Mouse (Mus musculus) heart, postnatal 0 days (tissue): Measurements from ENCODE around the gene Olfr1274-ps. TPM values are rescaled to one million over a fixed set of nuclear protein-coding genes. Genes with fewer than 3 reads are reported as not detected.
"Not testable (repeated sequence)": the region's sequence is repeated elsewhere in the genome, so short reads cannot be mapped to it uniquely, and the experiment has no call there.

ENCODE experiments used
- ATAC-seq: fragments of 200-750 bp; cut with Nextera tagmentation; 2 replicates; pipeline ENCODE4 v1.8.0; 2017; ENCODE audit warnings: low read depth, moderate number of reproducible peaks, moderate library complexity; ENCODE audit not compliant: insufficient read depth
- DNase-seq: peaks from one replicate; pipeline ENCODE4 v3.0.0-alpha.2; 2016; ENCODE audit warnings: low spot score
- H3K27ac ChIP-seq: fragments of 300-500 bp; sonication (generic); 2 replicates; pipeline ENCODE4 v1.5.1; 2014; ENCODE audit warnings: low read depth, mild to moderate bottlenecking
- H3K27me3 ChIP-seq: fragments of 300-500 bp; sonication (generic); 2 replicates; pipeline ENCODE4 v1.6.1; 2014; ENCODE audit warnings: low read length, mixed read lengths; ENCODE audit not compliant: control insufficient read depth, insufficient read depth
- H3K36me3 ChIP-seq: fragments of 300-500 bp; sonication (generic); replicated peaks from 2 replicates; pipeline ENCODE4 v1.6.1; 2014; ENCODE audit warnings: low read length, mixed read lengths; ENCODE audit not compliant: control insufficient read depth, insufficient read depth
- H3K4me1 ChIP-seq: fragments of 300-500 bp; sonication (generic); 2 replicates; pipeline ENCODE4 v1.6.1; 2014; ENCODE audit warnings: antibody characterized with exemption; ENCODE audit not compliant: control insufficient read depth, insufficient read depth
- H3K4me2 ChIP-seq: fragments of 300-500 bp; sonication (generic); 2 replicates; pipeline ENCODE4 v1.6.1; 2014; ENCODE audit warnings: low read depth, mild to moderate bottlenecking, low read length, moderate library complexity
- H3K4me3 ChIP-seq: fragments of 300-500 bp; sonication (generic); 2 replicates; pipeline ENCODE4 v1.5.1; 2014; ENCODE audit warnings: low read depth, low read length
- H3K9ac ChIP-seq: fragments of 300-500 bp; sonication (generic); replicated peaks from 2 replicates; pipeline ENCODE4 v1.6.1; 2014; ENCODE audit warnings: low read depth, low read length, mixed read lengths
- H3K9me3 ChIP-seq: fragments of 300-500 bp; sonication (generic); replicated peaks from 2 replicates; pipeline ENCODE4 v1.6.1; 2016; ENCODE audit warnings: low read length; ENCODE audit not compliant: control insufficient read depth
- WGBS: fragments of 180-500 bp; shearing (Covaris S2); extraction: QIAGEN DNeasy Blood & Tissue Kit; methylation state at CpG from one replicate; pipeline ENCODE4 v1.1.7; 2014; 5-methylcytosine and 5-hydroxymethylcytosine counted together
- polyA plus RNA-seq: library from polyadenylated mRNA; unstranded; fragments of >200 nt; fragmentation: Nextera tagmentation; extraction: Ambion mirVana; gene quantifications from 2 replicates; pipeline ENCODE4 v1.2.1, GENCODE M21; 2015
- total RNA-seq: library from RNA; depleted of rRNA; stranded (reverse); fragments of >200 nt; gene quantifications from 2 replicates; pipeline ENCODE4 v1.2.3, GENCODE M21; 2014; ENCODE audit warnings: low replicate concordance; rRNA removed

Gene Olfr1274-ps
- total RNA-seq: not detected in 2 replicates
- polyA plus RNA-seq: 0.07 TPM in 1 of 2 replicates, not detected in the other

DNA sequence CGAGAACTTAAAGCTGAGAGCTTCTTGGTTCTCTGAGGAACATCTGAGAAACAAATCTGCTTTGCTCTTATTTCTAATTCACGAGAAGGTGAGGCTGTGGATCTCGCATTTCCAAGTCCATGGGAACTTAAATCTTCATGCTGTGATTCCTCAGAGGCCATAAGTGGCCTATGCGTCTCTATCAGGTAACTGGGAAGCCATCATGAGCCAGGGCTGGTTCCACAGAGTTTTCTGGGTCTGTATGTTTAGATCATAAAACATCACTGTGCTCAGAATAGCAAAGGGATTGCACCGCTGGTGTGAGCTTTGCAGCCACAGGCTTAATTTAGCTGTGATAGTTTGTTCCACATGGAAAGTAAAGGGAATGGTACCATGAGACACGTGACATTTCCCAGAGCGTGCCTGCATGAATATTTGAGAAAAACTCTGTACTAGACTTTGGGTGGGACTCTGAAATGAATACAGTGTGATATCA, at the start of gene Olfr1274-ps:
Gene Olfr1274-ps (plus strand): TSS at position 51 of the 475 bp plus-strand sequence.
- not testable (repeated sequence) for H3K4me2 ChIP-seq, H3K36me3 ChIP-seq, H3K4me1 ChIP-seq, H3K9ac ChIP-seq, H3K27me3 ChIP-seq, ATAC-seq, H3K27ac ChIP-seq, DNase-seq, H3K9me3 ChIP-seq, H3K4me3 ChIP-seq
- 62% methylated on average over 5 of the region's 7 CpGs for WGBS

DNA sequence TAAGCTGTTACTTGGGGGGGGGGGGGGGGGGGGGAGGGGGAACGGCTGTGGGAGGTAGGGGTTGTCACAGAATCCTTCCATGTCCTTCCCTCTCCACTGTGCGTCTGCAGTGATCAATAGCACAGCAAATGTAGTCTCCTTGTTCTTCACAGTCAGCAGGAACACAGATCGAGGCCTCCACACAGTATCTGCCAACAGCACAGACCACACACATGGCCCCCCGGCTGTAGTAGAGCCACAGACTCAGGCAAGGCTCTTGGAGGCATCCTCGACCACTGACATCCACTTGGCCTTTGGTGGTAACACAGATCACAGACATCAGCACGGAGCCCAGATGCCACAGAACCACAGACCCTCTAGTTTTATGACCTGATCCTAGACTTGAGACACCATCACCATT, 47.4 kb upstream of the Olfr1274-ps start:
- not testable (repeated sequence) for DNase-seq, H3K9ac ChIP-seq, H3K27ac ChIP-seq, H3K9me3 ChIP-seq, H3K4me3 ChIP-seq, H3K27me3 ChIP-seq, ATAC-seq, H3K4me1 ChIP-seq, H3K36me3 ChIP-seq, H3K4me2 ChIP-seq
- WGBS: no CpG with 5 or more reads among the region's 6 CpGs

DNA sequence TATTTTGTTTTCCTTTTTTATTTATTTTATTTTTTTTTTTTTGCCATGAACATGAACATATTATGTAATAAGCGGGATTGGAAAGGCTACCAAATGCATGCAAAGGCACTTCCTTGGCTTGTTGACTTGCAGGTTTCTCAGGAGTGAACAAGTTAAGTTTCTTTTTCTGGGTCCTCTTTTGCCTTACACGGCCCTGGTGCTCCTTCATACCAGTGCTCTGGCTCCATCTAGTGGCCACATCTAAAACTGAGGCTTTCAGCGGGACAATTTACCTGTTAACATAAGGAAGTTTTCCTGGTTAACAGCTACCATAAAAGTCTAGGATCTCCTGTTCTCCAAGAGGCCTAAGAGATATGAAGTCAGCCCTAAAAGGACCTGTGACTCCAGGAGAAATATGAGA, 46.9 kb upstream of the Olfr1274-ps start:
- not testable (repeated sequence) for H3K27ac ChIP-seq, H3K36me3 ChIP-seq, H3K9ac ChIP-seq, H3K27me3 ChIP-seq, H3K4me3 ChIP-seq, H3K4me1 ChIP-seq, ATAC-seq, DNase-seq, H3K9me3 ChIP-seq, H3K4me2 ChIP-seq
- no CpG with 5 or more reads among the region's 3 CpGs for WGBS

DNA sequence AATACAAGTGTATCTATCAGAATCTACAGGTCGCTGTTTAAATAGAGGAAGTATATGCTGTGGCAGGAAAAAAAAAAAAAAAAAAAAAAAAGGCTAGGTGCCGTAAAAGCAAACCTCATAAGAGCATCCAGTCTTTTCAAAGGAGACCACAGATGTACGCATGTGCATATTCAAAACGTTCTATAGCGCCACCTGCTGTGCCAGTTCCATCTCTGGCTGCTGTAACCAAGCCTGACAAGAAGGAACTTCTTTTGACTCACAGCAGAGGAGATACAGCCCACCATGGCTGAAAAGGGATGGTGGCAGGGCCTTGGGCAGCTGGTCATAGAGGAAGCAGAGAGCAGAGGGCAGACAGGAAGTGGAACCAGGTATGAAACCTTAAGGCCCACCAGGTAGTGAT, 39.3 kb upstream of the Olfr1274-ps start:
- H3K4me1 ChIP-seq, H3K27ac ChIP-seq, H3K36me3 ChIP-seq, H3K4me3 ChIP-seq, H3K27me3 ChIP-seq, DNase-seq, H3K9me3 ChIP-seq, H3K4me2 ChIP-seq, H3K9ac ChIP-seq, ATAC-seq: not testable (repeated sequence)
- WGBS: no CpG with 5 or more reads among the region's 5 CpGs

DNA sequence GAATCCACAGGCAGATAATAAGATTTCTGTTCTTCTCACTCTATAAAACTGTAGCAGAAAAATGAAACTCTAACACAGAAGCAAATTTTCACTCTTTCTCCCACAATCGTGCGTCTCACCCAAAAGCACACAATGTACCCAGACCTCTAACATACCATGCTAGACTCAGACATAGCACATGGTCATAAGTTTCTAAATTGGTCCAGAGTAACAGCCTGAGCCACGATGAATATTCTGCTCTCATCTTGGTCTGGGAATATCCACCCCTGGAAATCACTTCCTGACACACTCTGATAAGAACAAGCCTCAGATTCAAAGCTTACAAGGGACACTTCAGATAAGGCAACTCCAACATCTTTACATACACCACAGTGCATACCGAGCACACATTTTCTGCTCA, 38.3 kb upstream of the Olfr1274-ps start:
- not testable (repeated sequence) for H3K36me3 ChIP-seq, H3K4me1 ChIP-seq, H3K4me2 ChIP-seq, H3K4me3 ChIP-seq, DNase-seq, ATAC-seq, H3K27me3 ChIP-seq, H3K27ac ChIP-seq, H3K9ac ChIP-seq, H3K9me3 ChIP-seq
- WGBS: no CpG with 5 or more reads among the region's 4 CpGs

DNA sequence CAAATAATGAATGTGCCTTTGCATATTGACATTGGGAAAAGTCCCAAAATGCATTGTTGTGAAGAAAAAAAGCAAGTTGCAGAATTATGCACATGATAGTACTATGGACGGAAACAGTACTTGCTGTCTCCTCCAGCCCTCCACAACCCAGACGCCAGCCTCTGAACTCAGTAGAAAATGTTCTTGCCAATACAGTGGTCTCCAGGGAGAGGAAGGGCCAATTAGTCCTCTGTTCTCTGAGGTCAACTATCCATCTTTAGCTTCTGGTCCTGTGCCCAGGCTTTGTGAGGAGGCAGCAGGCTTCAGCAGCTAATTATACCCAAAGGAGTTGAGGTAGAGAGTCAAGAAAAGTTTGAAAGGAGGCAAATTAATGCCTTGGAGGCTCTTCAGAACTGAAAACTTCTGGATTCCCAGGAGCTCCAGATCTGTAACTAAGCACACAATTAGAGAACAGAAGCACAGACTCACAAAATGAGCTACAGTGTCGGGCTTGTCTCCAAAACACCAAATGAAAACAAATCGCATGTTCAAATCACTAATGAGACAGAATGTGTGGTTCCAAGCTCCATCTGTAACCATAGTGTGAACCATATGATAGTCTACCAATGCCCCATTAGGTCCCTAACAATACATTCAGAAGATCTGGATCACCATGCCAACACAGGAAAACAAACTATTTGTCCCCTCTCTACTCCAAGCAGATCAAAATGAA, 15.8 kb downstream of the Olfr1274-ps start:
- not testable (repeated sequence) for H3K4me2 ChIP-seq, H3K27me3 ChIP-seq, H3K36me3 ChIP-seq, ATAC-seq, DNase-seq, H3K4me3 ChIP-seq, H3K4me1 ChIP-seq, H3K9ac ChIP-seq, H3K27ac ChIP-seq, H3K9me3 ChIP-seq
- 46% methylated on average over 4 of the region's 4 CpGs for WGBS

DNA sequence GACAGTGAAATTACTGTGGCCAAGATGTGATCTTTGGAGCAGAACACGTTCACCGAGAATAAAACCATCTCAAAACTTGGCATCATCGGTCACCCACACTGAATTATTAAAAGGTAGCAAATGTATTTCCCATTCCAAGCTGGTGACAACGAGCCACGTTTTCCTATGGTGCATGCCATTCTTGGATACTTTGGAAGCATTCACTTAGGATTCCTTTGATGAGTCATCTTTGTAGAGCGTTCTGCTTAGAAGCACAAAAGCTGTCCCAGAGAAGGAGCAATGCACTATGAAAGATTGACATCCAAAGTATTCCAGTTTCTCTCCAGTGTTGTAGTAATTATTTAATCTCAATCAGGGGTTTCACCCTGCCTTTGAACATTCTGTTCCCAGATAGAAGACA, 23.8 kb downstream of the Olfr1274-ps start:
- H3K27ac ChIP-seq, ATAC-seq, H3K9me3 ChIP-seq, H3K4me1 ChIP-seq, DNase-seq, H3K4me3 ChIP-seq, H3K36me3 ChIP-seq, H3K9ac ChIP-seq, H3K27me3 ChIP-seq, H3K4me2 ChIP-seq: not testable (repeated sequence)
- WGBS: 66% methylated on average over 6 of the region's 6 CpGs

DNA sequence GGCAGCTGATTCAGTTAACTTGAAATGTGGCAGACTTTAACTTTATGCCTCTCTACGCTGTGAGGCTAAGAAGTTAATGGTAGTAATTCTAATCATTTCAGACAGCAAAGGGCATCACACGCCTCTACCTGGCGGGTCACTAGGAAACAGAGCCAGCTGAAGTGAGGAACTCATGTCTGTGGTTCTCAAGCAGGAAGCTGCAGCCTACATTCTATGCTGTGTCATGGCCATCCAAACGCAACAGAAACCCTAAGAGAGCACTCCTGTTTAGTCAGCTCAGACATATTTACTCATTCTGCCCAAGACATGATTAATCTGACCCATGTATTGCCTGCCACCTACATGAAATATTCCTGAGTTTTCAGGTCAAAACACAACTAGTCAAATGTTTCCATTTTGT, 26.5 kb downstream of the Olfr1274-ps start:
- H3K9ac ChIP-seq, H3K27me3 ChIP-seq, DNase-seq, H3K4me2 ChIP-seq, H3K27ac ChIP-seq, H3K36me3 ChIP-seq, H3K4me1 ChIP-seq, ATAC-seq, H3K9me3 ChIP-seq, H3K4me3 ChIP-seq: not testable (repeated sequence)
- no CpG with 5 or more reads among the region's 4 CpGs for WGBS
